Mouse (Mus musculus) neural tube, embryonic 15.5 days (tissue): ENCODE data around the gene D1Pas1. TPM values are rescaled to one million over a fixed set of nuclear protein-coding genes. Genes with fewer than 3 reads are reported as not detected.

Experiments used
- ATAC-seq: fragments of 200-750 bp; cut with Nextera tagmentation; 2 replicates; pipeline ENCODE4 v1.8.0; 2017; ENCODE audit warnings: mild to moderate bottlenecking, moderate TSS enrichment, moderate library complexity; ENCODE audit not compliant: low FRiP score
- H3K27ac ChIP-seq: fragments of 300-500 bp; sonication (generic); replicated peaks from 2 replicates; pipeline ENCODE4 v1.5.1; 2015; ENCODE audit warnings: mild to moderate bottlenecking, inconsistent platforms
- H3K27me3 ChIP-seq: fragments of 300-500 bp; sonication (generic); replicated peaks from 2 replicates; pipeline ENCODE4 v1.6.1; 2015; ENCODE audit warnings: inconsistent platforms
- H3K36me3 ChIP-seq: fragments of 300-500 bp; sonication (generic); 2 replicates; pipeline ENCODE4 v1.6.1; 2015; ENCODE audit warnings: inconsistent platforms
- H3K4me1 ChIP-seq: fragments of 300-500 bp; sonication (generic); 2 replicates; pipeline ENCODE4 v1.6.1; 2015; ENCODE audit warnings: inconsistent platforms
- H3K4me2 ChIP-seq: fragments of 300-500 bp; sonication (generic); 2 replicates; pipeline ENCODE4 v1.6.1; 2015; ENCODE audit warnings: inconsistent platforms, mild to moderate bottlenecking, moderate library complexity
- H3K4me3 ChIP-seq: fragments of 300-500 bp; sonication (generic); replicated peaks from 2 replicates; pipeline ENCODE4 v1.5.1; 2015; ENCODE audit warnings: mild to moderate bottlenecking, inconsistent platforms
- H3K9ac ChIP-seq: fragments of 300-500 bp; sonication (generic); replicated peaks from 2 replicates; pipeline ENCODE4 v1.6.1; 2015; ENCODE audit warnings: mild to moderate bottlenecking, inconsistent platforms
- H3K9me3 ChIP-seq: fragments of 300-500 bp; sonication (generic); replicated peaks from 2 replicates; pipeline ENCODE4 v1.6.1; 2016; ENCODE audit warnings: inconsistent platforms
- WGBS: fragments of 180-500 bp; shearing (Covaris S2); methylation state at CpG from one replicate; pipeline ENCODE4 v1.1.7; 2015; ENCODE audit warnings: mixed read lengths; 5-methylcytosine and 5-hydroxymethylcytosine counted together
- polyA plus RNA-seq: library from polyadenylated mRNA; unstranded; fragments of >200 nt; fragmentation: Nextera tagmentation; extraction: Ambion mirVana; gene quantifications from 2 replicates; pipeline ENCODE4 v1.2.1, GENCODE M21; 2015

The D1Pas1 gene
- polyA plus RNA-seq, 1 experiment from 2014 or later: 0.12 TPM

DNA sequence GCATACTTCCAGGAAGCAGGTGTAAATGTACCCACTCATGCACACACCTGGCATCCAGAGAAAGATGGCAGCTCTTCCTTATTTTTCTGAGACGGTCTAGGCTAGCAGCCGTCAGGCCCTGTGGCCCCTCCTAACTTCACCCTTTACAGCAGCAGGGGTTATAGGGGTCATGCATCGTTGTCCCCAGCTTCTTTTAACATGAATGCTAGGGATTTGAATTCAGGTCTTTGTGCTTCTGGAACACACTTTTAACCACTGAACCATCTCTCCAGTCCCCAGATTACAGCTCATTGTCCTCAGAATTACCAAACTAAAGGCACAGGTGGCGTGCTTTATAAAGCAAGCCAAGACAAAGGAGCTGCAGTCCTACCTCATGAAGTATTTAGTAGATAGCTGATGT is 12.6 kb upstream of the D1Pas1 start:
- H3K36me3 ChIP-seq: no peaks in the 10 kb centered on the region
- no peak overlapping the region for H3K9ac ChIP-seq
- WGBS: 78% methylated on average over 4 of the region's 4 CpGs
- no peak overlapping the region for H3K27ac ChIP-seq
- H3K9me3 ChIP-seq: no peaks in the 10 kb centered on the region
- no peaks in the 10 kb centered on the region for H3K27me3 ChIP-seq
- no peak for ATAC-seq
- H3K4me1 ChIP-seq: no peaks in the 10 kb centered on the region
- H3K4me2 ChIP-seq: no peak overlapping the region
- H3K4me3 ChIP-seq: no peak overlapping the region

DNA sequence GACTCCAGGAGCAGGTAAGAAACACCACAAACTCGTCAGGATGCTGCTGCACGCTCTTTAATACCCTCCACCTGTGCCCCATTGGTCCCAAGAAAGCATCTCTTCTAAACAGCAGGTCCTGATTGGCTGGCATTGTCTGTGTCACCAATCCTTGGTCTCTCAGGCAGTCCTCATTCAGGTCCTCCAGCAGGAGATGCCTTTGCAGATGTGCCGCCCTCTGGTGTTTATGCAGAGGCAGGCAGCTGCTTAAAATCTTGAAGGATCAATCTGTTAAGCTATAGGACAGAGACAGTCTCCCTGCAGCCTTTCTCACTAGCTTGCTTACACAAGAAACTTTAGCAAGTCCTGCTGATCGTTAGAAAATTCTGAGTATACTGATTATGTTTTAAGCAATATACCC is 7.8 kb upstream of the D1Pas1 start:
- Histone ChIP-seq H3K9ac (no peak overlapping the region), H3K36me3 (no peaks in the 10 kb centered on the region)
- 53% methylated on average over 4 of the region's 4 CpGs for WGBS

DNA sequence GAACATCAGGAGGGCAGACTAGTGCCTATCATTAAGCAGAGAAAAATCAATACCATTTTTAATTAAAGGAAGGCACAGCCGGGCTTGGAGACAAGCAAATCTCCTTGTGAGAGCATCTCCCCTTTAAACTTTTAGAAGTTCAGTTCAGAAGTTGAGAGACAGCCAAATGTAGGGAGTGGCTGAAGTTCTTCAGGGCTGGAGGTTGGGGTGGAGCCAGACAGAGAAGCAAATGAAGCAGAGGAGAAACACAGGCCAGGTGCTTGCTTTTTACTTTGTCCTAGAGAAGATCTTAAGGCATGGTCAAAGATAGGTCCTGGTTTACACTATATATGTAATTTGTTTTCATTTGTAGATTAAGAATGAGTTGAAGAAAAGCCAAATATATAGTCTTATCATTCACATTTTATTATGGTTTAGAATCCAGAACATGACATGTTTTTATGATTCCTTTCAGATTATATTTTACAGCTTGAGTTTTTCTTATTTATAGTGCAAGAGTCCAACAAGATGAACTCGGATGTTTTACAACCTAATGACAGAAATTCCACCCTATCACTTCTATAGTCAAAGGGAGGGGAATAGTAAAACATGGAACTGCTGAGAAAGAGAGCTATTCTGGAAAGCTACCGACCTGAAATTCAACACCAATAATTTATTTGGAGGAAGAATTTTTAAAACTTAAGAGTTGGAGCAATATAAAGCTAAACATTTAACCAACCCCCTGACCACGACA is 2.9 kb upstream of the D1Pas1 start:
- Histone ChIP-seq H3K4me2 (no peak overlapping the region), H3K27me3 (no peaks in the 10 kb centered on the region), H3K27ac (no peak overlapping the region), H3K4me1 (no peaks in the 10 kb centered on the region), H3K9ac (no peak overlapping the region), H3K9me3 (no peaks in the 10 kb centered on the region), H3K4me3 (no peak overlapping the region), H3K36me3 (no peaks in the 10 kb centered on the region)
- WGBS: 60% methylated on average over 4 of the region's 4 CpGs
- ATAC-seq: no peak

More for the DNA sequence above, 7.8 kb upstream of the D1Pas1 start:
- H3K9me3 ChIP-seq: no peaks in the 10 kb centered on the region
- no peaks in the 10 kb centered on the region for H3K4me1 ChIP-seq
- H3K27me3 ChIP-seq: no peaks in the 10 kb centered on the region
- H3K4me3 ChIP-seq: no peak overlapping the region
- no peak overlapping the region for H3K27ac ChIP-seq
- H3K4me2 ChIP-seq: no peak overlapping the region
- no peak for ATAC-seq

DNA sequence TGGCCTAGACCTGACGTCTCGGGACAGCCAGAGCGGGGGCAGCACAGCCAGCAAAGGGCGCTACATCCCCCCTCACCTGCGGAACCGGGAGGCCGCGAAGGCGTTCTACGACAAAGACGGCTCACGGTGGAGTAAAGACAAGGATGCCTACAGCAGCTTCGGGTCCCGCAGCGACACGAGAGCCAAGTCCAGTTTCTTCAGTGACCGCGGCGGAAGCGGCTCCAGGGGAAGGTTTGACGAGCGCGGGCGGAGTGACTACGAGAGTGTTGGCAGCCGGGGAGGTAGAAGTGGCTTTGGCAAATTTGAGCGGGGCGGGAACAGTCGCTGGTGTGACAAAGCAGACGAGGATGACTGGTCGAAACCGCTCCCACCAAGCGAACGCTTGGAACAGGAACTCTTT is 710 bp downstream of the D1Pas1 start:
- no peaks in the 10 kb centered on the region for H3K27me3 ChIP-seq
- no peak for ATAC-seq
- H3K27ac ChIP-seq: no peak overlapping the region

DNA sequence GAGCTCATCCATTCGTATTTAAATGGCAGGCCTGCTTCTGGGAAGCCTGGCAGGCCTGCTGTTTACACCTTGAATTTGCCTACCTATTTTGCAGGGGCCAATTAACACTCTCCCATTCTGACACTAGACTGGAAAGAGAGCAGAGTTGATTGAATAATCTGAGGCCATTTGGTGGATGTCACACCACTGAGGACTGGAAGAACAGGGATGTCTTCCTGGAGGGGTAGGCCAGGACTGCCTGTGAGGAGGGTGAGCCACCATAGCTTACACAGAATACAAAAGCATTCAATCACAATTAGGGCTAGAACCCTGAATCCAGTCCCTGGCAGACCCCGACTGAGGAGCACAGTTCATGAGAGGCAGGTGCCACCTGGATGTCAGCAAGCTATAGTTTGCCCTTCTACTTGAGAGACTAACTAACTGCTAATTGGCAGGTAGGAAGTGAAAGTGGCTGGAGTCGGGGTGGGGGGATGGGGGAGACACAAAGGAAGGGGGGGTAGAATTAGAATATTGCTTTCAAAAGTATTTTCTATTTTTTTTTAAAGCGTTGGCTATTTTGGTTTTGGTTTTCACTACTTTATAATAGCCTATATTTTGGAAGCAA is 9.8 kb downstream of the D1Pas1 start:
- no peaks in the 10 kb centered on the region for H3K27me3 ChIP-seq
- no peaks in the 10 kb centered on the region for H3K9me3 ChIP-seq
- H3K36me3 ChIP-seq: no peaks in the 10 kb centered on the region
- H3K4me3 ChIP-seq: no peak overlapping the region
- H3K4me2 ChIP-seq: no peak overlapping the region
- no peak overlapping the region for H3K27ac ChIP-seq
- peaks cover 8% of the 10 kb centered on the region; the same call in 1 of the 2 replicates for H3K4me1 ChIP-seq
- ATAC-seq: no peak
- H3K9ac ChIP-seq: no peak overlapping the region
- 65% methylated on average over 4 of the region's 4 CpGs for WGBS

More for the DNA sequence above, 710 bp downstream of the D1Pas1 start:
- 92% methylated on average over 34 of the region's 34 CpGs for WGBS
- H3K4me3 ChIP-seq: no peak overlapping the region
- no peak overlapping the region for H3K9ac ChIP-seq
- no peaks in the 10 kb centered on the region for H3K9me3 ChIP-seq
- no peaks in the 10 kb centered on the region for H3K36me3 ChIP-seq
- H3K4me2 ChIP-seq: no peak overlapping the region
- no peaks in the 10 kb centered on the region for H3K4me1 ChIP-seq

DNA sequence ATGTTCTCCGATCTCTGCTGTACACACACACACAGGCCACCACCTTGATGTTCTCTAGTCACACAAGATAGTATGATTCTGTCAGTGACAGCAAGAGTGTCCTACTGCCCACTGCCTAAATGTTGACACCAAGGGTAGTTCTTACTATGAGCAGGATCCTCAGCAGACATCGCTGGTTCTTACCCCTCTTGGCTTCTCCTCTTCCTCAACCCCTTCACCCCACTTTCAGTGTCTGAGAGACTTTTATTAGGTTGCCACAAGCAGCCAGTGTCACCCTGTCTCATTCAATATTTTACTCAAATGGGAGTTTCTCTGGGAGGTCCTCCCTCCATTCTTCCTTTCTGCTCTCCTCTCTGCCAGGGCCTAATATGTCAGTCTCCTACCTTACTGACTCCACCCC is 10.6 kb downstream of the D1Pas1 start:
- Histone ChIP-seq H3K27ac (no peak overlapping the region), H3K4me1 (peaks cover 8% of the 10 kb centered on the region; the same call in 1 of the 2 replicates), H3K36me3 (no peaks in the 10 kb centered on the region), H3K27me3 (no peaks in the 10 kb centered on the region), H3K9me3 (no peaks in the 10 kb centered on the region), H3K9ac (no peak overlapping the region), H3K4me3 (no peak overlapping the region), H3K4me2 (no peak overlapping the region)
- WGBS: 99% methylated on average over 2 of the region's 2 CpGs
- ATAC-seq: no peak

DNA sequence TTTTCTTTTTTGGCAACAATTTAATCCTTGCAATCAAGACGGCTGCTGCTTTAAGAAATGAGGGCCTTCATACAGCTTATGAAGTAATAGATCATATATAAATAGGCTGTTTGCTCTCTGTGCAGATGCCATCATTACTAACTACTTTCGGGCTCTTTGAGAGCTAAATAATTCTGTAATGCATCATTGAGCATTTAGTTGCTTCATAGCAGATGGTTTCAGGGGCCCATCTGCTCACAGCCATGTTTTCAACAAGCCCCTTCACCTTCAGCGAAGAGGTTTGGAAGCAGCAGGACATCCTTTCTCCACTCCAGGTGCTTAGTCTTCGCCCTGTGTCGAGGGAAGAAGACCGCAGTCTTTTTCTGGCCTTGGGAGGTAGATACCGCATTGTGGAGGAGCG is 12.2 kb downstream of the D1Pas1 start:
- no peak overlapping the region for H3K4me3 ChIP-seq

DNA sequence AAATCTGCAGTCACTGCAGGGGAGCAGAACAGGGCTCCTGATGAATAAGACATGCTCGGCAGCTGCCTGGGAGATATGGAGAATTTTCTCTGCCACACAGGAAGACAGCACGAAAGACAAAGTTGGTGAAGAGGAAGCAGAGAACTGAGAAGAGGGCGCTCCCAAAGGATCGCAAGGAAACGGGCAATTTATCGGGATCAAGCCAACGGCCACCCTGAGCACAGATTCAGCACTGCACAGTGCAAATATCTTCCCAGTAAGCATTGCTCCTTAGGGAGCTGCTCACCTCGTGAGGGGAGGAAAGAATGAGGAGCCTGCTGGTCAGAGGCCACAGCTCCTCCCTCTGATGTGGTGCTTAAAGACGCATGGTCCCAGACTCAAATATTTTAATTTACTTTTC is 13.3 kb downstream of the D1Pas1 start:
- no peak for ATAC-seq
- H3K9me3 ChIP-seq: no peaks in the 10 kb centered on the region
- H3K9ac ChIP-seq: no peak overlapping the region
- no peaks in the 10 kb centered on the region for H3K36me3 ChIP-seq
- H3K4me1 ChIP-seq: peaks cover 8% of the 10 kb centered on the region; the same call in 1 of the 2 replicates
- H3K27ac ChIP-seq: no peak overlapping the region
- no peaks in the 10 kb centered on the region for H3K27me3 ChIP-seq
- 42% methylated on average over 9 of the region's 9 CpGs for WGBS
- H3K4me2 ChIP-seq: no peak overlapping the region
- H3K4me3 ChIP-seq: no peak overlapping the region

More for the DNA sequence above, 12.2 kb downstream of the D1Pas1 start:
- H3K4me1 ChIP-seq: peaks cover 8% of the 10 kb centered on the region; the same call in 1 of the 2 replicates
- H3K9me3 ChIP-seq: no peaks in the 10 kb centered on the region
- ATAC-seq: no peak
- no peak overlapping the region for H3K27ac ChIP-seq
- H3K27me3 ChIP-seq: no peaks in the 10 kb centered on the region
- no peaks in the 10 kb centered on the region for H3K36me3 ChIP-seq
- 56% methylated on average over 8 of the region's 8 CpGs for WGBS
- H3K9ac ChIP-seq: no peak overlapping the region
- no peak overlapping the region for H3K4me2 ChIP-seq

DNA sequence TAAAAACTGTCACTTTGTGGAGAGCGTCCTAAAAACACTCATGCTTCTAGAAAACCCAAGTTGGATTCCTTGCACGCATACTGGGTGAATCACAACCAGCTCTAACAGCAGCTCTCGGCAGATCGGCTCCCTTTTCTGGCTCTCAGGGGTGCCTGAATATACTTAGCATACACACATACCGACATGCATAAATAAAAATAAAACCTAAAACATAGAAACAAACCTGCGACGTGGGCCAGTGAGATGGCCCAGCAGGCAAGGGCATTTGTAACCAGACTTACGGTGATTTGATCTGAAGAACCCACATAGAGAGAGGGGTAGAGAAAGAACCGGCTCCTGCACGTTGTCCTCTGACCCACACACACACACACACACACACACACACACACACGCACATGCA is 17.9 kb downstream of the D1Pas1 start:
- H3K4me3 ChIP-seq: no peak overlapping the region
- H3K9ac ChIP-seq: no peak overlapping the region
- no peak for ATAC-seq
- H3K27me3 ChIP-seq: 0 out of 2 replicates have a peak, but pooled peaks cover 2% of the 10 kb centered on the region
- no peak overlapping the region for H3K4me2 ChIP-seq
- no peaks in the 10 kb centered on the region for H3K9me3 ChIP-seq
- H3K27ac ChIP-seq: no peak overlapping the region
- peaks cover 6% of the 10 kb centered on the region; the same call in 1 of the 2 replicates for H3K4me1 ChIP-seq
- H3K36me3 ChIP-seq: no peaks in the 10 kb centered on the region
- WGBS: 89% methylated on average over 11 of the region's 11 CpGs

DNA sequence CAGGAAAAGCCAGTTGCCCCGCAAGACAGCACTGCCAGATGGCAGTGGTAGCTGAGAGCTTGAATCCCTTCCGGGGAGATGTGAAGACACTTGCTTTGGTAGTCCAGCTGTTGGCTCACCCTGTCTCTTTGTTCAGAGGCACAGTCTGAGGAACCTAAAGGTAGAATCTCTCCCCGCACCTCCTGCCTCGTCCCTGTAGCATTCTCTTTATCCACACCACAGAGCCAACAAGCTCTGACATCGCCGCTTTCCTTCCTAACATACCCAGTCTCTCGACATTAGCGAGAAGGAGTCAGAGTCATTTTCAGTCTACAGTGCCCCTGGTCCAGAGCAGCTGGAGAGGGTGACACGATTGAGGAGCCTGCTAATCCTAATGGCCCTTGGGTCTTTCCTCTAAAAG is 18.9 kb downstream of the D1Pas1 start:
- WGBS: 80% methylated on average over 9 of the region's 9 CpGs

DNA sequence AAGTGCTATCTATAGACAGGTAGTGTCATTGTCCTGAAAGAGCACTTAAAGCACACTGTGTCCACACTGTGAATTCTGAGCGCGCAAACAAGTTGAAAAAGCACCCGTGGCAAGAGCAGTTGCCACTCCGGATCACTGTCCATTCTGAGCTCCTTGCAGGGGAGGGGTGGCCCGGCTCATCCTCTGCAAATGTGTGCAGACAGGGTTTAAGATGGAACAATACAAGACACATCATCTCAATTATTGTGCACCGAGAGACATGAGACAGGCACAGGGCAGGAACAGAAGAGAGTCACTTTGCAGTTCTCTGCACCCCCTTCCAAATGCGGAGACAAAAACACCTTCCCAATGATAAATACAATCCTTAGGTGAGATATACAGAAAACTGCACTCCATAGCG is 19.3 kb downstream of the D1Pas1 start:
- Histone ChIP-seq H3K9me3 (no peaks in the 10 kb centered on the region), H3K4me3 (no peak overlapping the region), H3K4me1 (no peaks in the 10 kb centered on the region), H3K27ac (no peak overlapping the region), H3K36me3 (no peaks in the 10 kb centered on the region), H3K9ac (no peak overlapping the region), H3K4me2 (no peak overlapping the region), H3K27me3 (0 out of 2 replicates have a peak, but pooled peaks cover 2% of the 10 kb centered on the region)
- WGBS: 89% methylated on average over 8 of the region's 8 CpGs
- ATAC-seq: no peak

More for the DNA sequence above, 18.9 kb downstream of the D1Pas1 start:
- Histone ChIP-seq H3K9ac (no peak overlapping the region), H3K9me3 (no peaks in the 10 kb centered on the region), H3K4me3 (no peak overlapping the region), H3K27me3 (0 out of 2 replicates have a peak, but pooled peaks cover 2% of the 10 kb centered on the region), H3K4me1 (no peaks in the 10 kb centered on the region), H3K27ac (no peak overlapping the region), H3K4me2 (no peak overlapping the region), H3K36me3 (no peaks in the 10 kb centered on the region)
- ATAC-seq: no peak

DNA sequence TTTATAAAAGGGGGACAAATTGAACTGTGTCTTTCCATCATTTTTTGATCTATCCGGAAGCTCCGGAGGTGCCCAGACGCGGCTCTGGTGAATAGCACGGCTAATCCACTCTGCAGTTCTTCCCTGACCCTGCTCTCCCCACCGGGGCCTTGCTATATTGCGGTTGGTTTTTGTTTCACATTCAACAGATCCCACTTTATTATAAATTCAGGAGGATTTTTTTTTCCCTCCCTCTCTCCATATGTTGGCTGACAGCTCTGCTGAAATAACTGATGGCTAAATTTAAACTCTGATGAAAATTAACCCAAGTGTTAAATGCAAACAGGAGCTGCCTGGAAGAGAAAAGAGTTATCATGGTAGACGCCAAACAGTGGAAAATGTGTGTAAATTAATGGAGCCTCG is 21.1 kb downstream of the D1Pas1 start:
- Histone ChIP-seq H3K9ac (no peak overlapping the region), H3K27ac (no peak overlapping the region), H3K4me3 (no peak overlapping the region), H3K4me1 (no peaks in the 10 kb centered on the region), H3K27me3 (0 out of 2 replicates have a peak, but pooled peaks cover 2% of the 10 kb centered on the region), H3K9me3 (no peaks in the 10 kb centered on the region), H3K4me2 (no peak overlapping the region), H3K36me3 (no peaks in the 10 kb centered on the region)
- ATAC-seq: no peak
- 58% methylated on average over 9 of the region's 9 CpGs for WGBS
